Mouse (Mus musculus) liver, embryonic 12.5 days (tissue): Measurements from ENCODE around the gene Fam20c. TPM values are rescaled to one million over a fixed set of nuclear protein-coding genes. Genes with fewer than 3 reads are reported as not detected.
A peak's percentile ranks its signal among the peaks of the same experiment; 100 is the strongest.

Source experiments
- ATAC-seq: fragments of 200-750 bp; cut with Nextera tagmentation; 2 replicates; pipeline ENCODE4 v1.8.0; 2017; ENCODE audit warnings: moderate number of reproducible peaks, mild to moderate bottlenecking, moderate library complexity
- H3K27ac ChIP-seq: fragments of 300-500 bp; sonication (generic); 2 replicates; pipeline ENCODE4 v1.5.1; 2016; ENCODE audit warnings: mild to moderate bottlenecking
- H3K27me3 ChIP-seq: fragments of 300-500 bp; sonication (generic); replicated peaks from 2 replicates; pipeline ENCODE4 v1.6.1; 2016; ENCODE audit warnings: mild to moderate bottlenecking, moderate library complexity
- H3K36me3 ChIP-seq: fragments of 300-500 bp; sonication (generic); 2 replicates; pipeline ENCODE4 v1.6.1; 2016; ENCODE audit warnings: mild to moderate bottlenecking, moderate library complexity
- H3K4me1 ChIP-seq: fragments of 300-500 bp; sonication (generic); 2 replicates; pipeline ENCODE4 v1.6.1; 2016
- H3K4me2 ChIP-seq: fragments of 300-500 bp; sonication (generic); 2 replicates; pipeline ENCODE4 v1.6.1; 2016; ENCODE audit warnings: mild to moderate bottlenecking, moderate library complexity
- H3K4me3 ChIP-seq: fragments of 300-500 bp; sonication (generic); 2 replicates; pipeline ENCODE4 v1.5.1; 2016; ENCODE audit warnings: mild to moderate bottlenecking, moderate library complexity
- H3K9ac ChIP-seq: fragments of 300-500 bp; sonication (generic); 2 replicates; pipeline ENCODE4 v1.6.1; 2016; ENCODE audit warnings: mild to moderate bottlenecking, moderate library complexity
- H3K9me3 ChIP-seq: fragments of 300-500 bp; sonication (generic); replicated peaks from 2 replicates; pipeline ENCODE4 v1.6.1; 2016; ENCODE audit warnings: mild to moderate bottlenecking, moderate library complexity
- WGBS: fragments of 180-500 bp; shearing (Covaris S2); methylation state at CpG from one replicate; pipeline ENCODE4 v1.1.7; 2016; ENCODE audit not compliant: insufficient replicate concordance; 5-methylcytosine and 5-hydroxymethylcytosine counted together
- polyA plus RNA-seq: library from polyadenylated mRNA; unstranded; fragments of >200 nt; fragmentation: Nextera tagmentation; extraction: Ambion mirVana; gene quantifications from 2 replicates; pipeline ENCODE4 v1.2.1, GENCODE M21; 2016

Fam20c gene
- polyA plus RNA-seq, 1 experiment from 2014 or later, result 9.7 TPM

- Histone ChIP-seq H3K9ac (no peak overlapping the region), H3K36me3 (no peaks in the 10 kb centered on the region), H3K27me3 (peaks cover 55% of the 10 kb centered on the region), H3K9me3 (no peaks in the 10 kb centered on the region), H3K27ac (no peak overlapping the region), H3K4me1 (0 out of 2 replicates have a peak, but pooled peaks cover 5% of the 10 kb centered on the region), H3K4me2 (peak overlapping the region; percentile 35), H3K4me3 (no peak overlapping the region)
- no peak for ATAC-seq
- WGBS, result 70% methylated on average over 12 of the region's 12 CpGs
Observed at GRCm38 (mm10) chr5:138757616-138758015, 3.3 kb downstream of the Fam20c start.

- Histone ChIP-seq H3K4me2 (no peak overlapping the region), H3K9me3 (no peaks in the 10 kb centered on the region), H3K36me3 (no peaks in the 10 kb centered on the region), H3K9ac (no peak overlapping the region), H3K4me1 (0 out of 2 replicates have a peak, but pooled peaks cover 5% of the 10 kb centered on the region), H3K4me3 (no peak overlapping the region), H3K27ac (no peak overlapping the region), H3K27me3 (peaks cover 46% of the 10 kb centered on the region)
- 54% methylated on average over 3 of the region's 3 CpGs for WGBS
- no peak for ATAC-seq
Observed at GRCm38 (mm10) chr5:138758533-138758932, 4.2 kb downstream of the Fam20c start.

- WGBS, result 55% methylated on average over 5 of the region's 5 CpGs
- no peak for ATAC-seq
- 0 out of 2 replicates have a peak, but pooled peaks cover 3% of the 10 kb centered on the region for H3K36me3 ChIP-seq
- H3K4me2 ChIP-seq, result no peak overlapping the region
- no peak overlapping the region for H3K27ac ChIP-seq
- H3K4me1 ChIP-seq, result no peaks in the 10 kb centered on the region
- H3K9me3 ChIP-seq, result no peaks in the 10 kb centered on the region
- peaks cover 12% of the 10 kb centered on the region for H3K27me3 ChIP-seq
- H3K4me3 ChIP-seq, result no peak overlapping the region
- H3K9ac ChIP-seq, result no peak overlapping the region
Observed at GRCm38 (mm10) chr5:138761836-138762334, 7.6 kb downstream of the Fam20c start.

- no peak overlapping the region for H3K27ac ChIP-seq
- H3K4me2 ChIP-seq, result no peak overlapping the region
- ATAC-seq, result no peak
- no peaks in the 10 kb centered on the region for H3K9me3 ChIP-seq
- WGBS, result 57% methylated on average over 4 of the region's 4 CpGs
- H3K36me3 ChIP-seq, result 0 out of 2 replicates have a peak, but pooled peaks cover 3% of the 10 kb centered on the region
- H3K4me3 ChIP-seq, result no peak overlapping the region
- H3K27me3 ChIP-seq, result peaks cover 8% of the 10 kb centered on the region
- no peak overlapping the region for H3K9ac ChIP-seq
- no peaks in the 10 kb centered on the region for H3K4me1 ChIP-seq
Observed at GRCm38 (mm10) chr5:138762361-138762760, 8.0 kb downstream of the Fam20c start.

GRCm38 (mm10) chr5:138764601-138765000 lies 10.3 kb downstream of the Fam20c start:
- no peak overlapping the region for H3K4me2 ChIP-seq
- H3K27ac ChIP-seq, result no peak overlapping the region
- no peaks in the 10 kb centered on the region for H3K9me3 ChIP-seq
- H3K4me3 ChIP-seq, result no peak overlapping the region
- no peak overlapping the region for H3K9ac ChIP-seq
- 0 out of 2 replicates have a peak, but pooled peaks cover 3% of the 10 kb centered on the region for H3K36me3 ChIP-seq
- ATAC-seq, result no peak
- 64% methylated on average over 8 of the region's 8 CpGs for WGBS
- H3K4me1 ChIP-seq, result no peaks in the 10 kb centered on the region
- H3K27me3 ChIP-seq, result no peaks in the 10 kb centered on the region

- H3K9ac ChIP-seq, result no peak overlapping the region
- H3K36me3 ChIP-seq, result 0 out of 2 replicates have a peak, but pooled peaks cover 5% of the 10 kb centered on the region
- no peak overlapping the region for H3K4me2 ChIP-seq
- ATAC-seq, result no peak
- no peaks in the 10 kb centered on the region for H3K4me1 ChIP-seq
- 67% methylated on average over 11 of the region's 11 CpGs for WGBS
- H3K27ac ChIP-seq, result no peak overlapping the region
- no peaks in the 10 kb centered on the region for H3K9me3 ChIP-seq
- no peak overlapping the region for H3K4me3 ChIP-seq
- H3K27me3 ChIP-seq, result no peaks in the 10 kb centered on the region
Observed at GRCm38 (mm10) chr5:138767650-138768049, 13.3 kb downstream of the Fam20c start.

GRCm38 (mm10) chr5:138768704-138769103 lies 14.4 kb downstream of the Fam20c start:
- Histone ChIP-seq H3K4me3 (no peak overlapping the region), H3K4me2 (no peak overlapping the region), H3K27me3 (no peaks in the 10 kb centered on the region), H3K27ac (no peak overlapping the region), H3K9ac (no peak overlapping the region), H3K9me3 (no peaks in the 10 kb centered on the region), H3K4me1 (no peaks in the 10 kb centered on the region), H3K36me3 (0 out of 2 replicates have a peak, but pooled peaks cover 5% of the 10 kb centered on the region)
- WGBS, result 57% methylated on average over 2 of the region's 2 CpGs
- no peak for ATAC-seq

GRCm38 (mm10) chr5:138769126-138769525 lies 14.8 kb downstream of the Fam20c start:
- H3K9me3 ChIP-seq, result no peaks in the 10 kb centered on the region
- 0 out of 2 replicates have a peak, but pooled peaks cover 5% of the 10 kb centered on the region for H3K36me3 ChIP-seq
- ATAC-seq, result no peak
- H3K4me2 ChIP-seq, result no peak overlapping the region
- WGBS, result 55% methylated on average over 5 of the region's 5 CpGs
- H3K4me1 ChIP-seq, result no peaks in the 10 kb centered on the region
- H3K9ac ChIP-seq, result no peak overlapping the region
- no peak overlapping the region for H3K4me3 ChIP-seq
- no peak overlapping the region for H3K27ac ChIP-seq
- H3K27me3 ChIP-seq, result no peaks in the 10 kb centered on the region

GRCm38 (mm10) chr5:138775096-138775495 lies 20.8 kb downstream of the Fam20c start:
- no peak overlapping the region for H3K27ac ChIP-seq
- ATAC-seq, result no peak

GRCm38 (mm10) chr5:138776346-138776745 lies 22.0 kb downstream of the Fam20c start:
- 33% methylated on average over 1 of the region's 1 CpGs for WGBS
- Histone ChIP-seq H3K4me2 (no peak overlapping the region), H3K27ac (no peak overlapping the region), H3K27me3 (no peaks in the 10 kb centered on the region), H3K36me3 (0 out of 2 replicates have a peak, but pooled peaks cover under 1% of the 10 kb centered on the region), H3K4me1 (no peaks in the 10 kb centered on the region), H3K9me3 (no peaks in the 10 kb centered on the region), H3K9ac (no peak overlapping the region), H3K4me3 (no peak overlapping the region)
- ATAC-seq, result peak; percentile 49; the same call in 1 of the 2 replicates

More at GRCm38 (mm10) chr5:138775096-138775495, 20.8 kb downstream of the Fam20c start:
- Histone ChIP-seq H3K4me3 (no peak overlapping the region), H3K9me3 (no peaks in the 10 kb centered on the region), H3K36me3 (0 out of 2 replicates have a peak, but pooled peaks cover 2% of the 10 kb centered on the region), H3K27me3 (no peaks in the 10 kb centered on the region), H3K4me2 (no peak overlapping the region), H3K4me1 (no peaks in the 10 kb centered on the region), H3K9ac (no peak overlapping the region)
- WGBS, result 73% methylated on average over 5 of the region's 5 CpGs

GRCm38 (mm10) chr5:138778731-138779463 lies 24.6 kb downstream of the Fam20c start:
- H3K9ac ChIP-seq, result no peak overlapping the region
- no peaks in the 10 kb centered on the region for H3K9me3 ChIP-seq
- no peak overlapping the region for H3K4me2 ChIP-seq
- no peaks in the 10 kb centered on the region for H3K27me3 ChIP-seq
- ATAC-seq, result no peak
- WGBS, result 57% methylated on average over 9 of the region's 9 CpGs
- no peak overlapping the region for H3K4me3 ChIP-seq
- no peaks in the 10 kb centered on the region for H3K36me3 ChIP-seq
- H3K4me1 ChIP-seq, result no peaks in the 10 kb centered on the region
- H3K27ac ChIP-seq, result no peak overlapping the region

GRCm38 (mm10) chr5:138779655-138780054 lies 25.3 kb downstream of the Fam20c start:
- WGBS, result 68% methylated on average over 3 of the region's 3 CpGs
- Histone ChIP-seq H3K27ac (no peak overlapping the region), H3K9ac (no peak overlapping the region), H3K4me3 (no peak overlapping the region), H3K4me1 (no peaks in the 10 kb centered on the region), H3K27me3 (no peaks in the 10 kb centered on the region), H3K36me3 (no peaks in the 10 kb centered on the region), H3K9me3 (no peaks in the 10 kb centered on the region), H3K4me2 (no peak overlapping the region)
- ATAC-seq, result no peak
